Mouse (Mus musculus): ENCODE data around the gene Nrarp.

DNA sequence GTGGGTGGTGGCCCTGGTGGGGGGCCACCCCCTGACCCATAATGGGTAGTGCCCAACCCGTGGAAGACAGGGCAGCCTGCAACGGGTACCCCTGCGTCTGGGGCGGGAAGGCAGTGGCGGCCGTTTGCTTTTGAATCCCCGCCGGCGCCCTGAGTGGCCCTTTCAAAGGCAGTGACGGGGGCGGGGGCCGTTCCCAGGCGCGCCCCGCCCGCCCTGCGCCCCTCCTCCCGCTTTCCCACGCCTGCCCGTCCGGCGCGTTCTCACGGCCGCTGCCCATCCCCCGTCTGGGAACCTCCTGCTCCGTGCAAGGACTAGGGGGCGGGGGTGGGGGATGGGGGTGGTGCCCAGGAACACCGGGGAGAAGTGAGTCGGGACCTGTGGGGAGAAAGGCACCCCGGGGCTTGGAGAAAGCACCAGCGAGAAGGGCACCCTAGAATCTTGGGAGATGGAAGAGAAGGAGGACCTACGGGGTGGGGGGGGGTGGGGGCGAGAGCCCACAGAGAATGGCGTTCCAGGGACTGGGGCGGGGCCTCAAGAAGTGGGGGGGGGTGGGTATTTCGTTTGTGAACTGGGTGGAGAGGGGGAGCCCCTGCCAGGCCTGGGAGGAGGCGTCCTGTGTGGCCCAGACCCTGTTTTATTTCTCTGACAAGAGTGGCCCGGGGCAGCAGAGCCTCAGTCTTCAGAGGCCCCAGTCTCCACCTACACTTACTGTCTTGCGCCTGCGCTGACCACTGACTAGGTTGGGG lies 12.5 kb upstream of the Nrarp start:
- TF ChIP-seq CTCF (IDR thresholded peaks at IDR 0.05; ENCODE audit: low read depth) (no peak), EP300 (IDR thresholded peaks at IDR 0.05; ENCODE audit: low read depth) (no peak)
